Mouse (Mus musculus): ENCODE results near the gene Hoxd9. TPM values are rescaled to one million over a fixed set of nuclear protein-coding genes. Genes with fewer than 3 reads are reported as not detected.
A peak's percentile ranks its signal among the peaks of the same experiment; 100 is the strongest.

Hoxd9 gene
- polyA plus RNA-seq, 1 experiment from 2014 or later, result 5.9 TPM

DNA sequence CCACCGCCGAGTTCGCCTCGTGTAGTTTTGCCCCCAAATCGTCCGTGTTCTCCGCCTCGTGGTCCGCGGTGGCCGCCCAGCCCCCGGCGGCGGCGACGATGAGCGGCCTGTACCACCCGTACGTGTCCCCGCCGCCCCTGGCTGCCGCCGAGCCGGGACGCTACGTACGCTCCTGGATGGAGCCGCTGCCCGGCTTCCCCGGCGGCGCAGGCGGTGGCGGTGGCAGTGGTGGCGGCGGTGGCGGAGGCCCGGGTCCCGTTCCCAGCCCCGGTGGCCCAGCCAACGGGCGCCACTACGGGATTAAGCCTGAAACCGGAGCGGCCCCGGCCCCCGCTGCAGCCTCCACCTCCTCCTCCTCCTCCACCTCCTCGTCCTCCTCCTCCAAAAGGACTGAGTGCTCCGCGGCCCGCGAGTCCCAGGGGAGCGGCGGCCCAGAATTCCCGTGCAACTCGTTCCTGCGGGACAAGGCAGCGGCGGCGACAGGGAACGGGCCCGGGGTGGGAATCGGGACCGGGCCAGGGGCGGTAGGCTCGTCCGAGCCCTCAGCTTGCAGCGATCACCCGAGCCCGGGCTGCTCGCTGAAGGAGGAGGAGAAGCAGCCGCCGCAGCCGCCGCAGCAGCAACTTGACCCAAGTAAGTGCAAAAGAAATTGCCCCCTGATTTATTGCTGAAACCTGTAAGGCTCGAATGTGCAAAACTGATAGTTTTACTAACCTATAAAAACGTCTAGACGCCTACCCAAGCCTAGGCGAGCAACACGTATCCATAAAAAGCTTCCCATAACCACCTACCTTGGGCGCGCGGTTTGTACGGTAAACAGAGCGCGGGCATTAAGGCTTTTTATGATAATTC, 900 bp downstream of the Hoxd9 start:
- Histone ChIP-seq H3K36me3 (no peaks in the 10 kb centered on the region), H3K27me3 (replicated peaks) (peaks cover 87% of the 10 kb centered on the region), H3K4me3 (replicated peaks) (peak overlapping the region; percentile 41), H3K27ac (0 out of 2 replicates have a peak overlapping the region, but pooled peaks have one; percentile 32), H3K9ac (peak overlapping the region; percentile 42), H3K4me1 (replicated peaks) (peaks cover 13% of the 10 kb centered on the region), H3K9me3 (no peaks in the 10 kb centered on the region), H3K4me2 (replicated peaks) (peak overlapping the region; percentile 65)
- WGBS, result 1% methylated on average over 86 of the region's 86 CpGs
- ATAC-seq, result peak; percentile 27

DNA sequence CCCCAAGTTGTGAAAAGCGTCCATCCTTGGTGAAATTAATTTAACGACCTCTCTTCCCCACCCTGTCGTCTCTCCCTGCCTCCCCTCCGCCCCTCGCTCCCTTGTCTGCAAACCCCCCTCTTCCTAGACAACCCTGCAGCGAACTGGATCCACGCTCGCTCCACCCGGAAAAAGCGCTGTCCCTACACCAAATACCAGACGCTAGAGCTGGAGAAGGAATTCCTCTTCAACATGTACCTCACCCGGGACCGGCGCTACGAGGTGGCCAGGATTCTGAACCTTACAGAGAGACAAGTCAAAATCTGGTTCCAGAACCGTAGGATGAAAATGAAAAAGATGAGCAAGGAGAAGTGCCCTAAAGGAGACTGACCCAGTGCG, 1.5 kb downstream of the Hoxd9 start:
- H3K4me1 ChIP-seq (replicated peaks), result peaks cover 13% of the 10 kb centered on the region
- H3K27ac ChIP-seq, result no peak overlapping the region
- H3K9ac ChIP-seq, result no peak overlapping the region
- H3K27me3 ChIP-seq (replicated peaks), result peaks cover 87% of the 10 kb centered on the region
- peak overlapping the region; percentile 65 for H3K4me2 ChIP-seq (replicated peaks)
- H3K36me3 ChIP-seq, result no peaks in the 10 kb centered on the region
- WGBS, result 2% methylated on average over 17 of the region's 17 CpGs
- no peaks in the 10 kb centered on the region for H3K9me3 ChIP-seq
- H3K4me3 ChIP-seq (replicated peaks), result peak overlapping the region; percentile 41
- no peak for ATAC-seq

DNA sequence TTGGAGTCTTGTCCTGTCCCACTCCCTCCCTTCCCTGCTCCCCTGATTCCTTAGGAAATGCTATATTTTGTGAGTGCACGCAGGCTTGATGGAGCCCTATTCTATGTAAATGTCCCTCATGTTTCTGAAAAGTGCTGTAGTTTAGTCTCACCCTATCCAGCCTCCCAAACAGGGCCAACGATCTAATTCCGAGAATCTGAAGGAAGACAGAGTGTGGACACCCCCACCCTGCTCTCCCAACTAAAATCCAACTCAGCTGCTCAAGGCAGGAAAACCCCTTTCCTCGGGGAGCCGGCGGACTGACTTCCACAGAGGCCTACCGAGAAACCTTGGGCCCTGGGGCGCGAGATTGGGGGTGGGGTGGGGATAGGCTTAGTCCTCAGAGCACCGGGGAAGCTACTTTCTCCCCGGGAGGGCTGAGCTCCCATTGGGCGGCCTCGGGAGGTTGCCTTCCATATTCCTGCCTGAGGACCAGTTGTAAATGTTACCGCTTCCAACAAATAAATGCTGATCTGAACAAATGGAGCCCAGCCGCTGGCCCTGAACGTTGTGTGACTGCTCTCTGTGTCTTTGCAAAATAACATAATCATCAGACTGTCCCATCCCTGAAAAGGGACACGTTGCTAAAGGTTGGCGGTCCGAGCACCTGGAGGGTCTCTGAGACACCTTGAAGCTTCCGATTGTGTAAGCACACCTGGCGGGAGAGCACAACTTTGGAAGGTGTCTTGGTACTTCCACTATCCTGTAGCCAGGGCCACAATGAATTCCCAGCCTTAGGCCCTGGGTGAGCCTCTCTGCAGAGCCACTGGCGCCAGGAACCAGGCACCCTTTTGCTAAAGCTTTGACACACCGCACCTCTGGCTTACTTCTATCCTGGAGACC, 2.4 kb downstream of the Hoxd9 start:
- peaks cover 19% of the 10 kb centered on the region for H3K4me1 ChIP-seq (replicated peaks)
- H3K4me3 ChIP-seq (replicated peaks), result peak overlapping the region; percentile 1; the same call in 1 of the 2 replicates
- 0 out of 2 replicates have a peak overlapping the region, but pooled peaks have one; percentile 38 for H3K27ac ChIP-seq
- ATAC-seq, result no peak
- no peak overlapping the region for H3K9ac ChIP-seq
- no peaks in the 10 kb centered on the region for H3K36me3 ChIP-seq
- peaks cover 89% of the 10 kb centered on the region for H3K27me3 ChIP-seq (replicated peaks)
- 13% methylated on average over 23 of the region's 23 CpGs for WGBS
- H3K9me3 ChIP-seq, result no peaks in the 10 kb centered on the region
- peak overlapping the region; percentile 29 for H3K4me2 ChIP-seq (replicated peaks)

DNA sequence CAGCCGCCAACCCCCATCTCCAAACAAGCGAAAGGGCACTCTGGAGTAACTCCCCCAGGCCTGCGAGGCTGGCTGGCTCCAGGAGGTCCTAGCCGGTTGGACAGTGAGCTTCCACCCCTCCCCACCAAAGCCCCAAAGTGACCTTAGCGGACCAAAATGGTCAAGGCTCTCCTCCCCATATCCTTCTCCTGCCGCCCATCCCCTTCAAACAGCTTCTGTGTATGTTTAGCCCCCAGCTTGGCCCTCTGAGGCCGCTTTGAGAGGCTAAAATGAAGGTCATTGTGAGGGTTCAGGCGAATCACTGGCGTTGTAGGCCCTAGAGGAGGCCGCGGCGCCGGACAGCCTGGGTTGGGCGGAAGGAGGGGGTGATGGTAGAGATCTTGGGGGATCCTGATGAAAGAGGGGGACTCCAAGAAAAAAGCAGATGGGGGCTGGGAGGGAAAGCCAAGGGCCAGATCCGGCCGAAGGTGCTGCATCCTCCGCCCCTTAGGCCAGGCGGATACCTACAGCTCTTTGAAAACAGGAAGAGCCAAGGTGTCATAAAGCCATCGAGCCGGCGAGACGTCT, 3.1 kb downstream of the Hoxd9 start:
- Histone ChIP-seq H3K4me2 (replicated peaks) (peak overlapping the region; percentile 29), H3K4me3 (replicated peaks) (no peak overlapping the region), H3K9ac (no peak overlapping the region), H3K4me1 (replicated peaks) (peaks cover 21% of the 10 kb centered on the region), H3K27me3 (replicated peaks) (peaks cover 89% of the 10 kb centered on the region), H3K27ac (peak overlapping the region; percentile 38; the same call in 1 of the 2 replicates), H3K9me3 (no peaks in the 10 kb centered on the region), H3K36me3 (no peaks in the 10 kb centered on the region)
- no peak for ATAC-seq
- 16% methylated on average over 22 of the region's 22 CpGs for WGBS

DNA sequence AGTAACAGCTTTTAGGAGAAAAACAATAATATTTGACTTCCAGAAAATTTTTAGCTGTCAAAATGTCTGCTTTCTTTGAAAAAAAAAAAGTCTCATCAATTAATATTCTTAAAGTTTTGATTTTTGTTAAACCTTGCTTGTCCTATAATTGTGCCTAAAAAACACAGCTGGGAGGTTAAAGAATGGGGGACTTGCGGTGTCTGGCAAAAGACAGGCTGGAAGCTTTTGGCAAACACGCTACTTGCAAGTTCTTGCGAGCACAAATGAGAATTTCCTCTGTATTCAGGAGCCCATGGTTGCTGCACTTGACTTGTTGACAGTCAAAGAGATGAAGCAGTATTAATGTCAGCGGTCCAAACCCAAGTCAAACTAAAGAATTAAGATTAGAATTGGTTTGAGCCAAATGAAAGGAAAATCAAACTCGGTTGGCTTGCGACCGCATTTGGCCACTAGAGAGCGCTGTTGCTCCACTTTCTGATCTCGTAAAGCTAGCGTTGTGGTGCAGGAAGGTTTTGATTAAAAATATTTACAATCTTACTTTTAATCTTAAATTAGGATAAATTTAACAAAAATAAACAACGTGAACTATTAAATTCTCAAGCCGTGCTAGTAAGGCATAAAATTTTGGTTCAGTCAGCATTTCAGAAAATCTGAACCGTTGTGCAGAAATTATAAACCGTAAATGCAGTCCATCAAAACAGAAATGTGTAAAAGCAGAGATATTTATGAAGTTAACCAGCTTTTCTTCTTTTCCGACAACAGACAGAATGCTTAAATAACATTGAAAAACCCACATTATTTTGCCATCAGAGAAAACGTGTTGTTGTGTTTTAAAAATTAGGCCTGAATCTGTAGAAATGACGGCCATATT, 4.7 kb downstream of the Hoxd9 start:
- Histone ChIP-seq H3K4me1 (replicated peaks) (peaks cover 22% of the 10 kb centered on the region), H3K9ac (no peak overlapping the region), H3K9me3 (no peaks in the 10 kb centered on the region), H3K27me3 (replicated peaks) (peaks cover 82% of the 10 kb centered on the region), H3K27ac (no peak overlapping the region), H3K4me3 (replicated peaks) (no peak overlapping the region), H3K36me3 (no peaks in the 10 kb centered on the region), H3K4me2 (replicated peaks) (no peak overlapping the region)
- no peak for ATAC-seq
- 14% methylated on average over 17 of the region's 17 CpGs for WGBS

DNA sequence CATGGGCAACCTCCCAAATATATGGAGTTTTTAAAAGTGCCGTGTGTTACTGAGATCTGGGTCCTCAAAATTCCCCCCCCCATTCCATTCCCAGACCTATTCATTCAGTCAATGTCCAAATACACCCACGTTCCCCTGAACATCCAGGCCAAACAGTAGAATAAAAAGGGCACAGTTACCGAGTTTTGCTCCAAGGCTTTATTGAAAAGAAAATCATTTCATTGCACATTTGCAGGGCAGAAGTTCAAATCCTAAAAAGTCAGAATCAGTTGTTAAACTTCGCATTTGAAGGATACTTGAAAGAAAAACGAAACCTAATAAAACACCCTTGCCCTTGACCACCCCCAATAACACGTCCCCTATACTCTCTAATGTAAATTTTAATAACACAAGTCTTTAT, 5.3 kb downstream of the Hoxd9 start:
- H3K4me2 ChIP-seq (replicated peaks), result no peak overlapping the region
- H3K9ac ChIP-seq, result no peak overlapping the region
- H3K4me1 ChIP-seq (replicated peaks), result peaks cover 18% of the 10 kb centered on the region
- H3K27me3 ChIP-seq (replicated peaks), result peaks cover 80% of the 10 kb centered on the region
- H3K4me3 ChIP-seq (replicated peaks), result no peak overlapping the region
- no peaks in the 10 kb centered on the region for H3K9me3 ChIP-seq
- no peak overlapping the region for H3K27ac ChIP-seq
- H3K36me3 ChIP-seq, result no peaks in the 10 kb centered on the region
- no peak for ATAC-seq
- WGBS, result 36% methylated on average over 6 of the region's 6 CpGs

DNA sequence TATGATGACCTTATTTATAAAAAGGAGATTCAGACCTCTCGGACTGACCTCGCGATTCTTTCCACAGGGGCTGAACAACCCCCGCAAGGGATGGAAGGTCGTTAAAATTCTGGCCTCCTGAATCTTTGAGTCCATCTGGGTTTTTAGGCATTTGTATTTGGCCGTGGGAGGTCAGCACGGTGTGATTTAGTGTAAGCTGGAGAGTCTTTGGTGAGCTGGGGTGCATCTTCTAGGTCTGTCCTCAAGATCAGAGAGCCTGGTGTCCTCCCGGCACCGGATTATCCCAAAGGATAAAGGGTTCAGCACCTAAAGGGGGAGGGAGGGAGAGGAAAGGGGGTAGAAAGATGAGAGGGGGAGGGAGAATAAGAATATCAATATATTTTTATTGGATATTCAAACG, 5.8 kb downstream of the Hoxd9 start:
- H3K9ac ChIP-seq, result no peak overlapping the region
- no peak overlapping the region for H3K4me3 ChIP-seq (replicated peaks)
- H3K4me2 ChIP-seq (replicated peaks), result 0 out of 2 replicates have a peak overlapping the region, but pooled peaks have one; percentile 88
- ATAC-seq, result no peak
- WGBS, result 28% methylated on average over 10 of the region's 10 CpGs
- H3K27me3 ChIP-seq (replicated peaks), result peaks cover 78% of the 10 kb centered on the region
- H3K4me1 ChIP-seq (replicated peaks), result peaks cover 13% of the 10 kb centered on the region
- H3K36me3 ChIP-seq, result no peaks in the 10 kb centered on the region
- no peak overlapping the region for H3K27ac ChIP-seq
- H3K9me3 ChIP-seq, result no peaks in the 10 kb centered on the region

DNA sequence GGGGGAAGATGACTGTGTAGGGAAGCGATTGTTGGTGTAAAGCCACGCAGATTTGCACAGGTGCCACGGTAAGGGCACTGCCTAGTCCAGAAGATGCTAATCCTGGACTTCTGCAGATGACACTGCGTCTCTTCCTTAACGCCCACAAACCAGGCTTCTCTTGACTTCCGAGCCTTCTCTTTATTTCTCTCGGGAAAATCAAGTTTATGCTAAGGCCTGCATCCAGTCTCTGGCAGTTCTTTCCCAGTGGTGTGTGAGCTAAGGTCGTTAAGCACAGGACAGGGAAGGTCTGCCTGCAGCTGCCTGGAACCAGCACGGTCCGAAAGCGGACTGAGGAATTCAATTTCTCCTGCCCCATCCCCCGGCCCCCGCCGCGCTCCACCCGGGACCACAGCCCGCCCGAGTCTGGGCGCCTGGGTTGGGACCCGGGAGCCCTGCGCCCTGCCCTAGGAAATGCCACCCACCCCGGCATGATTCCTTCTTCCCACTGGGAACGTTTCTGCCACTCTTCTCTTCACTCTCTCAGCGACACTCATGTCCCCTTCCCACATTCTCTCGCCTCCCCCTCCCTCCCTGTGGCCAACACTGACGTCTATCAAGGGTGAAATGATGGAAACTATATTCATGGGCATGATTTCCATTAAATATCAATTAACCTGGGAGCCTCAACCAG, 6.3 kb downstream of the Hoxd9 start:
- no peak for ATAC-seq
- H3K27ac ChIP-seq, result 0 out of 2 replicates have a peak overlapping the region, but pooled peaks have one; percentile 40
- WGBS, result 12% methylated on average over 26 of the region's 26 CpGs
- H3K4me1 ChIP-seq (replicated peaks), result peaks cover 9% of the 10 kb centered on the region
- H3K27me3 ChIP-seq (replicated peaks), result peaks cover 78% of the 10 kb centered on the region
- H3K4me2 ChIP-seq (replicated peaks), result peak overlapping the region; percentile 88
- no peaks in the 10 kb centered on the region for H3K36me3 ChIP-seq
- peak overlapping the region; percentile 63 for H3K4me3 ChIP-seq (replicated peaks)
- no peaks in the 10 kb centered on the region for H3K9me3 ChIP-seq
- H3K9ac ChIP-seq, result no peak overlapping the region

DNA sequence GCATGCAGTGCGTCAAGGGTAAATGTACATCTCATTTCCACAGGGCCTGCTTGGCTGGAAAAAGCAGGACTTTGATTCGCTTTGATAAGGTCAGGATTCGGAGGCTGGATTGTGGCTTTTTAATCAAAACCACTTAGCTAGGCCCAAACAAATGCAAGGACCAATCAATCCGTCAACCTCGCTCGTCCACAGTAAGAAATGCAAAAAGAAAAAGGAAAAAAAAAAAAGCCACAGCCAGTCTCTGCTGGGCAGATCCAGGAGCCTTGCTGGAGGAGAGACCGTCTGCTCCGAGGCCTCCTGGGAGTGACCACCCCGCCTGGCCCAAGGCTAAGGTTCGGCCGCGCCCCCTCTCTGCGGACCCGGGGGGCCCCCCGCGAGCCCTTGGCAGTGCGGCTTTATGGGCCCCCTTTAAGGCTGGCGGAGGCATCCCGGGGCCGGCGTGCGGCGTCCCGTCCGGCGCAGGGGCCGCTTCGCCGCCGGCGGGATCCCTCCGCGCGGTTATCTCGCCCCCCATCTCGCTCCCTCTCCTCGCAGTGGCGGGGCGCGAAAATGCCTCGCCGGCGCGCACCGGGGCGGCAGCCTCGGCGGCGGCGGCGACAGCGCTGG, 7.0 kb downstream of the Hoxd9 start, which contains the start of gene Hoxd8:
TSS of gene Hoxd8 (plus strand) at position 223 of the 606 bp plus-strand sequence.
- peak within 1 kb of the TSS; percentile 86 for H3K27ac ChIP-seq
- peak within 1 kb of the TSS; percentile 63 for H3K4me3 ChIP-seq (replicated peaks)
- peak within 1 kb of the TSS; percentile 58 for H3K9ac ChIP-seq
- peaks cover 78% of the 10 kb centered on the region for H3K27me3 ChIP-seq (replicated peaks)
- ATAC-seq, result peak; percentile 42
- peaks cover 9% of the 10 kb centered on the region for H3K4me1 ChIP-seq (replicated peaks)
- H3K9me3 ChIP-seq, result no peaks in the 10 kb centered on the region
- peak within 1 kb of the TSS; percentile 88 for H3K4me2 ChIP-seq (replicated peaks)
- WGBS, result under 1% methylated on average over 47 of the region's 52 CpGs
- H3K36me3 ChIP-seq, result no peaks in the 10 kb centered on the region

DNA sequence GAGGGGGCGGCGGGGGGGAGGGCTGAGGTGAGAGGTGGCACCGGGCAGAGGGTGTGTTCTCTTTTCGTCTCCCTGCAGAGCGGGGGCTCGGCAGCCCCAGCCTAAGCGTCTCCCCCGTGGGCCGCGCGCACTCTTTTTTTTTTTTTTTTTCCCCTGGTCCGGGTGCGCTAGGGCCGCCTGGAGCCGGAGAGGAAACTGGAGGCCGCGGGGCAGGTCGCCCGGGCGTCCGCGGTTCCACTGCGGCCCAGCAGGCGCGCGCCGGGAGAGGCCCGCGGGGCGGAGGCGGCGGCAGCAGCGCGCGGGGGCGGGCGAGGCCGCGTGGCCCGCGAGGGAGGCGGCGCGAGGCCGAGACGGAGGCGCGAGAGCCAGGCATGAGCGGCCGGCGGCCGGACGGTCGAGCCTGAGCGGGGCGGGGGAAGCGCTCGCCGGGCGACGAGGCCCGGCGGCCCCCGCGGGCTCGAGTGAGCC, 7.5 kb downstream of the Hoxd9 start:
- ATAC-seq, result peak; percentile 39; the same call in 1 of the 2 replicates
- Histone ChIP-seq H3K9me3 (no peaks in the 10 kb centered on the region), H3K9ac (peak overlapping the region; percentile 58), H3K36me3 (no peaks in the 10 kb centered on the region), H3K27me3 (replicated peaks) (peaks cover 78% of the 10 kb centered on the region), H3K4me3 (replicated peaks) (peak overlapping the region; percentile 63), H3K27ac (peak overlapping the region; percentile 86), H3K4me1 (replicated peaks) (peaks cover 9% of the 10 kb centered on the region), H3K4me2 (replicated peaks) (peak overlapping the region; percentile 88)
- whole genome bisulfite sequencing, result under 1% methylated on average over 49 of the region's 66 CpGs
